ENCODE assay signal across 20 mouse cellular contexts in the genomic region with DNA sequence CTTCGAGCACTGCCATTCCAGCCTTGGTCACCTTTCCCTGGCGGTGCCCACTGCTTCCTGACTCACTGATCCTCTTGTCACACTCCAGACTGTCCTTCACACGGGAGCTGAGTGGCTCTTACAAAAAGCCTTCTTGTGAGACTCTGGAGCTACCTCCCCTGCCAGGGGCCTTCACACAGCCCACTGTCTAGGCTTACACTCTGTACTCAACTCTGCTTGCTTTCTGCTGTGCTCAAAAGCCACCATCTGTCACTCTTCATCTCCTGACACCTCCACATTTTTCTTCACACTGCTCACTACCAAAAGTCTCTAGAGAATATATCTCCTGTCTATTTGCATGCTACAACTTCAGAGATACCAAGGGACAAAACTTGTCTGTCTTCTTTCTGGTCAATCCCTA. TPM values are rescaled to one million over a fixed set of nuclear protein-coding genes. Genes with fewer than 3 reads are reported as not detected.
DNase-seq lines count a peak whose midpoint lies in the region; ATAC-seq and TF ChIP-seq lines count a peak whose summit lies in the region.
"Had no signal": no experiment of that assay in that cellular context is flagged by ENCODE, and none has a peak within 500 bp of the region (broad histone marks: within the 10 kb centered on the region; RNA-seq: fewer than 3 reads in every experiment).

No protein-coding gene starts in this region.

- no peak for TF ChIP-seq CTCF in layer of hippocampus, adult 2 months (conservative IDR thresholded peaks at IDR 0.05)

- no peak overlapping the region for H3K4me3 ChIP-seq in layer of hippocampus, adult 2 months
- H3K4me3 ChIP-seq: forebrain, embryonic 13.5 days; heart, embryonic 15.5 days; hindbrain, embryonic 13.5 days; left cerebral cortex, adult 2 months; midbrain, embryonic 15.5 days; neural tube, embryonic 12.5 days had no signal

- H3K27ac ChIP-seq in layer of hippocampus, adult 2 months: peak overlapping the region; percentile 78
- H3K27ac ChIP-seq: forebrain, embryonic 13.5 days; heart, embryonic 15.5 days; hindbrain, embryonic 13.5 days; left cerebral cortex, adult 2 months; midbrain, embryonic 15.5 days; neural tube, embryonic 12.5 days; stomach, postnatal 0 days had no signal

- no peak for DNase-seq in frontal cortex, postnatal 14 days (ENCODE audit: low spot score in 2 of 2)
- peak; percentile 22 to 30 for DNase-seq in layer of hippocampus, adult 2 months (ENCODE audit: low spot score in 2 of 2)
- no peak for DNase-seq in layer of hippocampus, postnatal 10 days (ENCODE audit: low spot score in 2 of 2)
- peak; percentile 51 for DNase-seq in right cerebral cortex, adult 18-20 months
- DNase-seq in right cerebral cortex, postnatal 25 days: no peak
- DNase-seq in telencephalon, adult 2 months (ENCODE audit: low read depth, low spot score): peak; percentile 36
- DNase-seq: adrenal gland, postnatal 25 days; gastrocnemius, postnatal 36 days; heart, postnatal 36 days; kidney, adult 2 months; kidney, postnatal 10 days; lung, postnatal 4 days had no signal

- peak; percentile 62 for ATAC-seq in frontal cortex, adult (ENCODE audit: low TSS enrichment)
- ATAC-seq: forebrain, embryonic 13.5 days; midbrain, embryonic 15.5 days had no signal

RNA-seq across cellular contexts. Expression of gene Tapt1, which starts 46.0 kb away (rescaled TPM):
- total RNA-seq in layer of hippocampus, adult 2 months (2021): 10 to 100 TPM; 41.3 to 50.2 TPM
- total RNA-seq in layer of hippocampus, postnatal 10 days (2021): 10 to 100 TPM; 42.7 to 47.5 TPM

Comparison
In these comparisons a context has a peak if more than half of its experiments do, and no peak if none do; other contexts are left out.
1. DNase-seq: peak in layer of hippocampus, adult 2 months (2 of 2), right cerebral cortex, adult 18-20 months (single experiment) and telencephalon, adult 2 months (single experiment); none in frontal cortex, postnatal 14 days (0 of 2), layer of hippocampus, postnatal 10 days (0 of 2) and right cerebral cortex, postnatal 25 days (single experiment).